Comparison of ENCODE assay signal across 21 mouse cellular contexts in genomic region chr4:44392231-44393216, GRCm38 (mm10).
DNase-seq lines count a peak whose midpoint lies in the region; ATAC-seq and TF ChIP-seq lines count a peak whose summit lies in the region.
"Had no signal": no experiment of that assay in that cellular context is flagged by ENCODE, and none has a peak within 500 bp of the region (broad histone marks: within the 10 kb centered on the region; RNA-seq: fewer than 3 reads in every experiment).

No protein-coding gene starts in this region.

- no peak overlapping the region for H3K27ac ChIP-seq in midbrain, postnatal 0 days (ENCODE audit: low read depth, low read length)
- H3K27ac ChIP-seq in midbrain, embryonic 11.5 days (ENCODE audit: low read depth, low read length), result no peak overlapping the region
- peak overlapping the region; percentile 74 for H3K27ac ChIP-seq in hindbrain, embryonic 11.5 days (ENCODE audit: low read depth, low read length)
- 0 out of 2 replicates have a peak overlapping the region, but pooled peaks have one; percentile 12 for H3K27ac ChIP-seq in hindbrain, embryonic 16.5 days (ENCODE audit: low read depth, low read length)
- H3K27ac ChIP-seq: embryonic facial prominence, embryonic 10.5 days; limb, embryonic 15.5 days; liver, embryonic 15.5 days; stomach, embryonic 15.5 days had no signal

- H3K9me3 ChIP-seq in midbrain, postnatal 0 days (ENCODE audit: low read length), result no peaks in the 10 kb centered on the region
- H3K9me3 ChIP-seq in midbrain, embryonic 11.5 days (ENCODE audit: control insufficient read depth, low read length), result no peaks in the 10 kb centered on the region
- no peaks in the 10 kb centered on the region for H3K9me3 ChIP-seq in hindbrain, embryonic 11.5 days (ENCODE audit: control insufficient read depth, low read length)
- H3K9me3 ChIP-seq in hindbrain, embryonic 16.5 days (ENCODE audit: control insufficient read depth, low read length), result no peaks in the 10 kb centered on the region
- H3K9me3 ChIP-seq: embryonic facial prominence, embryonic 10.5 days; limb, embryonic 15.5 days; liver, embryonic 15.5 days; stomach, embryonic 15.5 days had no signal

- peak; percentile 10 for DNase-seq in midbrain, postnatal 0 days (ENCODE audit: low spot score)
- DNase-seq in midbrain, embryonic 11.5 days (ENCODE audit: low spot score, missing footprints), result no peak
- DNase-seq in hindbrain, embryonic 11.5 days (ENCODE audit: low spot score), result peak; percentile 14
- DNase-seq in testis, postnatal 14 days (ENCODE audit: low spot score), result peak; percentile 62
- no peak for DNase-seq in kidney, postnatal 25 days
- no peak for DNase-seq in adrenal gland, postnatal 25 days
- DNase-seq: adrenal gland, adult 8-10 months; cerebellum, postnatal 36 days; forebrain, postnatal 0 days; heart, postnatal 10 days; kidney, adult 8-10 months; kidney, postnatal 14 days; retina, postnatal 1 day had no signal

- H3K9ac ChIP-seq in midbrain, postnatal 0 days (replicated peaks; ENCODE audit: low read length, poor library complexity, severe bottlenecking), result no peak overlapping the region
- H3K9ac ChIP-seq in midbrain, embryonic 11.5 days (ENCODE audit: low read length), result no peak overlapping the region
- H3K9ac ChIP-seq in hindbrain, embryonic 11.5 days (ENCODE audit: low read depth, low read length), result no peak overlapping the region
- H3K9ac ChIP-seq in hindbrain, embryonic 16.5 days (ENCODE audit: low read depth, low read length), result no peak overlapping the region
- H3K9ac ChIP-seq: forebrain, postnatal 0 days; limb, embryonic 15.5 days; liver, embryonic 15.5 days; stomach, embryonic 15.5 days had no signal

- H3K4me1 ChIP-seq in midbrain, postnatal 0 days (ENCODE audit: insufficient read depth, low read length), result no peaks in the 10 kb centered on the region
- no peaks in the 10 kb centered on the region for H3K4me1 ChIP-seq in midbrain, embryonic 11.5 days (ENCODE audit: control insufficient read depth, insufficient read depth, low read length)
- no peaks in the 10 kb centered on the region for H3K4me1 ChIP-seq in hindbrain, embryonic 11.5 days (replicated peaks; ENCODE audit: control insufficient read depth, insufficient read depth, low read length)
- peaks cover 3% of the 10 kb centered on the region; the same call in 1 of the 2 replicates for H3K4me1 ChIP-seq in hindbrain, embryonic 16.5 days (ENCODE audit: control insufficient read depth, insufficient read depth, low read depth, low read length)
- H3K4me1 ChIP-seq: limb, embryonic 15.5 days; liver, embryonic 15.5 days; stomach, embryonic 15.5 days had no signal

- 81% methylated on average over 35 of the region's 37 CpGs for WGBS in midbrain, postnatal 0 days
- 86% methylated on average over 34 of the region's 37 CpGs for WGBS in midbrain, embryonic 11.5 days
- WGBS in hindbrain, embryonic 11.5 days, result 65% methylated on average over 34 of the region's 37 CpGs
- WGBS in hindbrain, embryonic 16.5 days, result 47% methylated on average over 36 of the region's 37 CpGs

- no peak for ATAC-seq in midbrain, postnatal 0 days (ENCODE audit: low FRiP score)
- no peak for ATAC-seq in midbrain, embryonic 11.5 days (ENCODE audit: low FRiP score)
- ATAC-seq in hindbrain, embryonic 11.5 days (ENCODE audit: low FRiP score), result peak; percentile 78
- peak; percentile 56 for ATAC-seq in hindbrain, embryonic 16.5 days
- ATAC-seq: forebrain, postnatal 0 days; lung, postnatal 0 days; Patski had no signal

- TF ChIP-seq CTCF in midbrain, postnatal 0 days (IDR thresholded peaks at IDR 0.05), result no peak

- H3K4me2 ChIP-seq in midbrain, postnatal 0 days (ENCODE audit: low read depth, low read length, poor library complexity, severe bottlenecking), result no peak overlapping the region
- no peak overlapping the region for H3K4me2 ChIP-seq in midbrain, embryonic 11.5 days
- H3K4me2 ChIP-seq in hindbrain, embryonic 11.5 days (replicated peaks; ENCODE audit: low read depth, low read length), result peak overlapping the region; percentile 19; the same call in 1 of the 2 replicates
- peak overlapping the region; percentile 46 for H3K4me2 ChIP-seq in hindbrain, embryonic 16.5 days (ENCODE audit: low read length)
- H3K4me2 ChIP-seq: heart, embryonic 11.5 days; limb, embryonic 15.5 days; liver, embryonic 15.5 days; stomach, embryonic 15.5 days had no signal

- H3K4me3 ChIP-seq in midbrain, postnatal 0 days (ENCODE audit: low read depth, low read length), result no peak overlapping the region
- H3K4me3 ChIP-seq in midbrain, embryonic 11.5 days (ENCODE audit: low read depth, low read length), result no peak overlapping the region
- no peak overlapping the region for H3K4me3 ChIP-seq in hindbrain, embryonic 11.5 days (ENCODE audit: low read depth, low read length)
- no peak overlapping the region for H3K4me3 ChIP-seq in hindbrain, embryonic 16.5 days (ENCODE audit: low read length)
- H3K4me3 ChIP-seq: embryonic facial prominence, embryonic 10.5 days; limb, embryonic 15.5 days; liver, embryonic 15.5 days; stomach, embryonic 15.5 days had no signal

- no peaks in the 10 kb centered on the region for H3K27me3 ChIP-seq in midbrain, postnatal 0 days (ENCODE audit: insufficient read depth, low read length)
- no peaks in the 10 kb centered on the region for H3K27me3 ChIP-seq in midbrain, embryonic 11.5 days (ENCODE audit: control insufficient read depth, insufficient read depth, low read length)
- no peaks in the 10 kb centered on the region for H3K27me3 ChIP-seq in hindbrain, embryonic 11.5 days (ENCODE audit: control insufficient read depth, insufficient read depth, low read length)
- H3K27me3 ChIP-seq in hindbrain, embryonic 16.5 days (replicated peaks; ENCODE audit: control insufficient read depth, insufficient read depth, low read length), result no peaks in the 10 kb centered on the region
- H3K27me3 ChIP-seq: limb, embryonic 15.5 days; liver, embryonic 15.5 days; stomach, embryonic 15.5 days had no signal

- no peaks in the 10 kb centered on the region for H3K36me3 ChIP-seq in midbrain, postnatal 0 days (ENCODE audit: insufficient read depth, low read length)
- H3K36me3 ChIP-seq in midbrain, embryonic 11.5 days (ENCODE audit: control insufficient read depth, insufficient read depth, low read length), result no peaks in the 10 kb centered on the region
- no peaks in the 10 kb centered on the region for H3K36me3 ChIP-seq in hindbrain, embryonic 11.5 days (ENCODE audit: control insufficient read depth, insufficient read depth, low read length)
- H3K36me3 ChIP-seq in hindbrain, embryonic 16.5 days (ENCODE audit: control insufficient read depth, insufficient read depth, low read length), result no peaks in the 10 kb centered on the region
- H3K36me3 ChIP-seq: embryonic facial prominence, embryonic 10.5 days; limb, embryonic 15.5 days; liver, embryonic 15.5 days; stomach, embryonic 15.5 days had no signal

Comparison
In these comparisons a context has a peak if more than half of its experiments do, and no peak if none do; other contexts are left out.
1. DNase-seq: peak in midbrain, postnatal 0 days (single experiment), hindbrain, embryonic 11.5 days (single experiment) and testis, postnatal 14 days (single experiment); none in midbrain, embryonic 11.5 days (single experiment), kidney, postnatal 25 days (0 of 2) and adrenal gland, postnatal 25 days (single experiment).
2. ATAC-seq: peak in hindbrain, embryonic 11.5 days (single experiment) and hindbrain, embryonic 16.5 days (single experiment); none in midbrain, postnatal 0 days (single experiment) and midbrain, embryonic 11.5 days (single experiment).
3. H3K27ac ChIP-seq: peak in hindbrain, embryonic 11.5 days (single experiment) and hindbrain, embryonic 16.5 days (single experiment); none in midbrain, postnatal 0 days (single experiment) and midbrain, embryonic 11.5 days (single experiment).
4. H3K4me2 ChIP-seq: peak in hindbrain, embryonic 11.5 days (single experiment) and hindbrain, embryonic 16.5 days (single experiment); none in midbrain, postnatal 0 days (single experiment) and midbrain, embryonic 11.5 days (single experiment).